Mouse (Mus musculus) thymus, postnatal 10 days (tissue): ENCODE data around the gene Srsf6.
A peak's percentile ranks its signal among the peaks of the same experiment; 100 is the strongest.

Experiments
- DNase-seq, 2 experiments: peaks; one replicate each; pipeline ENCODE4 v3.0.0; 2021; ENCODE audit warnings: low spot score in 2 of 2

The Srsf6 gene

GRCm38 (mm10) chr2:162931674-162932650 is 634 bp downstream of the Srsf6 start:
- DNase-seq, result peak; percentile 57 to 63

GRCm38 (mm10) chr2:162932706-162933105 is 1.4 kb downstream of the Srsf6 start:
- peak in 1 of 2 experiments; percentile 21 for DNase-seq

- no peak for DNase-seq
Measured at GRCm38 (mm10) chr2:162934421-162934820, 3.1 kb downstream of the Srsf6 start.

DNA sequence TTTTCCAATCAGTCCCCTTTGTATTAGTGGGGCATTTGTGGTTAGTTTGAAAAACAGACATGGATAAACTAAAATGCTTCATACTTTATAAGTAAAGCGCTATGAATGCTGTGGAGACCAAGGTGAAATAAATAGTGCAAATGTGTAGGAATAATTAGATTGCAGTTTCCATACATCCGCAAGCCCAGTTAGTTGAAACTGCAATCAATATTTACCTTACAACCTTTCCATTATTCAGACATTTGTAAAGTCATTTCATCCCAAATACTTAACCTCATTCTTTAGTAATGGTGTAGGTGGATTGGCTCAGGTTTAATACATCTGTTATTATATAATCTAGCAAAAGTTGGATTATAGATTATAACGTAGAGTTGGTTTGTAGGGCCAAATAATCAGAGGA is 4.4 kb downstream of the Srsf6 start:
- DNase-seq, result no peak

DNA sequence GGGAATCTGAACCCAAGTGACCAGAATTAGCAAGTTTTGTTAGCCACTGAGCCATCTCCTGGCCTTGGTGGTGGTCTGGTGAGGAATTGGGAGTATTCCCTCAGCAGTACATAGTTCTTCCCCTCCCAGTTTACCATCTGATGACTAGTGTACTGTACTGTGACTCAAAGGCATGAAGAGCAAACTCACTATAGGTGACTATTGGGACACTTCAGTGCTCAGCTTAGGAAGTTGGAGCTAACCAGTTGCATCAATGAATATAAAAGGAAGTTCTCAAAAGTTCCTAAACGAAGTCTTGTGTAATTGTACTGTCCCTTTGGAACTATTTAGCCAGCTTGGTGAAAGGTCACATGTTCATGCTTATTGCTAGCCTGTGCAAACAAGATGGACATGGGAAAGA is 8.2 kb downstream of the Srsf6 start:
- no peak for DNase-seq

- DNase-seq, result no peak
Measured at GRCm38 (mm10) chr2:162943148-162943846, 12.0 kb downstream of the Srsf6 start, which contains the start of gene L3mbtl1. TSS of gene L3mbtl1 (plus strand) at chr2:162943472.

GRCm38 (mm10) chr2:162943931-162944330 is 12.6 kb downstream of the Srsf6 start:
- DNase-seq, result no peak

DNA sequence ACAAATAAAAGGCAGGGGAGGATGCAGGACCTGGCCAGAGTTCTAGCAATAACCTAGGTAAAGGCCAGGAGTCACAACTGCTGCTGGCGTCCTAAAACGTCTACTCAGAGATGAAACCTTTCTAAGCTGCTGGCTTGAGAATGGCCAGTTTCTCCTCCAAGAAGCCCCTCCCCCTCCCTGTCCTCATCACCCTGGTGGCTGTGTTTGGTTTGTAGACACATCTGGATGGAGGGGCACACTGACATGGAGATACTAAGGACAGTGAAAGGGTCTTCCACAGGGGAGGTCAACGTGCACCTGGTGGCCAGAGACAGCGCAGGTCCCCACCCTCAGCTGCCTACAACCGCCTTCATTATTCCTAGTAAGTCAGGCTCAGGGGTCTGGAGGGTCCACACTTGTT is 15.6 kb downstream of the Srsf6 start:
- no peak for DNase-seq

- DNase-seq, result no peak
Measured at GRCm38 (mm10) chr2:162947736-162948135, 16.4 kb downstream of the Srsf6 start.

DNA sequence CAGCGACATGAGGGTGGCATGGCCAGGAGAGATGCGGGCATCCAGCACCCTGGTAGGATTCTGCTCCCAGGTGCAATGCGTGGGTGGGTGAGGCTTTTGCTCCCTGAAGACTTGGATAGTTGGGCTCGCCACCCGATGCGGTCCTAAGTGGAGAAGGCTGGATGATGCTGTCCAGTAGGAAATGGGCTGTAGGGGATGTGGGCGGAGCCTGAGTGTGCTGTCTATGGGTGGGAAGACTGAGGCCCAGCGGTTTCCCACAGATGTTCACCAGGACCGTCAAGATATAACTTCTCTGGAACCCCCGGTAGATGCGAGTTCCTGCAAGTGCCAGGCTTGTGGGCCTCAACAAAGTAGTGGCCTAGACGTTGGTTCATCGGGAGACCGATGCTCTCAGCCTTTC is 16.9 kb downstream of the Srsf6 start:
- no peak for DNase-seq

GRCm38 (mm10) chr2:162950776-162951175 is 19.4 kb downstream of the Srsf6 start:
- no peak for DNase-seq

DNA sequence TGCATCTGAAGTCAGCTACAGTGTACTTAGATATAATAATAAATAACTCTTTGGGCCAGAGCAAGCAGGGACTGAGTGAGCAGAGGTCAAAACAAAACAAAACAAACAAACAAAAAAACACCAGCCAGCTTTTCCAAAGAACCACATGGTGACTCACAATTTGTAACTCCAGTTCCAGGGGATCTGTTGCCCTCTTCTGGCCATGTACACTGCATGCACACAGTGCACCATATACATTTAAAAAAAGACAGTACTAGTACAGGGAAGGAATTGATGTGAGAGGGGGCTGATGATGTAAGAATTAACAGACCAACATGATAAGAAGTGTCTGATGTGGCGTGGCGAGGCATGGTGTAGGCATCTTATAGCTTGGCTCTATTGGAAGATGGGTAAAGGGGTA is 25.5 kb downstream of the Srsf6 start:
- no peak for DNase-seq

DNA sequence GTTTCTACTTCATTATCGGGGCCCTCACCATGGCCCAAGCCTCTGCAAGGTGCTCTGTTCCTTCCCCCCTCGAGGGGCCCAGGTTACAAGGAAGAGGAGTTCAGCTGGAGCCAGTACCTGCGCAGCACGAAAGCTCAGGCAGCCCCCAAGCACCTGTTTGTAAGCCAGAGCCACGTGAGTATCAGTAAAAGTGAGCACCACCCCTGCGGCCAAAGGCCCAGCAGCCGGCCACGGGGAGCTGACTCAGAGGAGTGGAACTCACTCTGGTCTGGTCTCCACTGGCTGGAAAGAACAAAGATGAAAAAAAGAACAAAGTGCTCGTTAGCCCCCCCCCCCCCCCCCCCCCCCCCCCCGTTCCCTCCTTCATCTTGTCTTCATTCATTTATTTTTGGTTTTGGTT is 30.0 kb downstream of the Srsf6 start:
- DNase-seq, result no peak

DNA sequence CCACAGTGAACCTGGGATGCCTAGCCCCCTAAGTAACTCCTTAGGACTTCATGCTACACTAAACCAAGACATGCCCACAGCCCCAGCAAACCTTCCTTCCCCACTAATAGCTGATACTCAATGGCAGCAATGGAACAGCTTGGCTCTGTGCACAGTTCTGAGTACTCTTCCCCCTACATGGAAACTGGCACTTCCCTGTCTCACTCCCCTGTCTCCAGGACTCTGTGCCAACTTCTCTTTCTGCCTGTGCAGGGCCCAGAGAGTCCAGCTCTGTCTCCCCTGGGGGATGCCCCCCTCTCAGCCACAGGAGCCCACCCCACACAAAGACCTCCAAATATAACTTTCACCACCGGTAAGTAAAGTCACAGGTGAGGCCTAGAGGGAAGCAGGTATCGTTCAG is 35.4 kb downstream of the Srsf6 start:
- no peak for DNase-seq

GRCm38 (mm10) chr2:162968357-162968756 is 37.0 kb downstream of the Srsf6 start:
- peak; percentile 12 to 62 for DNase-seq

- DNase-seq, result no peak
Measured at GRCm38 (mm10) chr2:162969101-162969500, 37.8 kb downstream of the Srsf6 start.

GRCm38 (mm10) chr2:162970896-162971295 is 39.6 kb downstream of the Srsf6 start:
- DNase-seq, result no peak

- no peak for DNase-seq
Measured at GRCm38 (mm10) chr2:162972752-162973151, 41.4 kb downstream of the Srsf6 start.

DNA sequence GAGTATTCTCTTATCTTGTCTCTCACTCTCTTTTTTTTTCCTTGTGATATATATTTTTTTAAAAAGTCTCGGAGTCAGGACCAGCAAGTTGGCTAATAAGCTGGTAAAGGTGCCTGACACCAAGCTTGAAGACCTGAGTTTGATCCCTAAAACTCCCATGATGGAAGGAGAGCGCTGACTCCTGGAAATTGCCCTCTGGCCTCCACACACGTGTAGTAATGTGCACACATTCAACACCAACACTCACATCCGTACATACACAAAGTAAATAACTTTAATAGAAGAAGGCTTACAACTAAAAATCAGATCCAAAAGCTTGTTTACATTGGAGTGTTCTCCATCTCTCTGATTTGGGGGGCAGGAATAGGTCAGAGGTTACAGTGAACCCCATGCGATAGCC is 41.9 kb downstream of the Srsf6 start:
- no peak for DNase-seq

- no peak for DNase-seq
Measured at GRCm38 (mm10) chr2:162973637-162974036, 42.3 kb downstream of the Srsf6 start.

- DNase-seq, result no peak
Measured at GRCm38 (mm10) chr2:162975157-162975775, 43.9 kb downstream of the Srsf6 start.

- no peak for DNase-seq
Measured at GRCm38 (mm10) chr2:162976001-162976400, 44.7 kb downstream of the Srsf6 start.
